Mouse (Mus musculus) MEL (cell line): ENCODE measurements at regions not wholly inside any gene's neighbourhood (a gene's known extent, or its start where the extent isn't known, plus 50 kb on each side); places are given as distances from the start of the nearest gene placed in this dataset.

Source experiments
- CHD1 ChIP-seq: IDR thresholded peaks from 2 replicates; pipeline ENCODE4 v1.6.1; 2012; ENCODE audit warnings: low read depth, mild to moderate bottlenecking, inconsistent platforms, low read length, improper control_type of control experiment
- EP300 ChIP-seq, 2 experiments: IDR thresholded peaks; 2 replicates each; pipeline ENCODE4 v1.6.1; 2011; ENCODE audit warnings: improper control_type of control experiment in 2 of 2, low read length in 2 of 2, low read depth in 1 of 2, mild to moderate bottlenecking in 1 of 2
- JUND ChIP-seq: IDR thresholded peaks from 2 replicates; pipeline ENCODE4 v1.6.1; 2011; ENCODE audit warnings: low read depth, mild to moderate bottlenecking, improper control_type of control experiment, low read length
- MEF2A ChIP-seq: IDR thresholded peaks from 2 replicates; pipeline ENCODE4 v1.6.1; 2014; ENCODE audit warnings: low read depth, mild to moderate bottlenecking, inconsistent platforms, low read length, improper control_type of control experiment; ENCODE audit not compliant: poor library complexity, insufficient replicate concordance, severe bottlenecking; ENCODE audit errors: extremely low read depth
- MYB ChIP-seq: IDR thresholded peaks from 2 replicates; pipeline ENCODE4 v1.6.1; 2011; ENCODE audit warnings: mild to moderate bottlenecking, low read depth, low read length, improper control_type of control experiment
- POLR2AphosphoS5 ChIP-seq: IDR thresholded peaks from 2 replicates; pipeline ENCODE4 v1.6.1; 2012; ENCODE audit warnings: low read depth, borderline replicate concordance, mild to moderate bottlenecking, inconsistent platforms, low read length, moderate library complexity, mixed read lengths
- TBP ChIP-seq: IDR thresholded peaks from 2 replicates; pipeline ENCODE4 v1.8.0; 2011; ENCODE audit warnings: low read depth, low read length, improper control_type of control experiment

GRCm38 (mm10) chr17:61670651-61671050 lies 1210.5 kb downstream of the Efna5 start:
- TF ChIP-seq MYB, result no peak
- TF ChIP-seq POLR2AphosphoS5, result no peak
- peak; percentile 74 to 76; a peak in 3 of 4 replicates for TF ChIP-seq EP300 (IDR thresholded peaks at IDR 0.05; ENCODE audit: low read depth in 1 of 2, low read length in 2 of 2)
- TF ChIP-seq JUND, result no peak
- TF ChIP-seq CHD1, result no peak
- TF ChIP-seq MEF2A, result peak; percentile 39; the same call in 1 of the 2 replicates
- no peak for TF ChIP-seq TBP
